Mouse (Mus musculus): Measurements from ENCODE around the gene Hormad1.

DNA sequence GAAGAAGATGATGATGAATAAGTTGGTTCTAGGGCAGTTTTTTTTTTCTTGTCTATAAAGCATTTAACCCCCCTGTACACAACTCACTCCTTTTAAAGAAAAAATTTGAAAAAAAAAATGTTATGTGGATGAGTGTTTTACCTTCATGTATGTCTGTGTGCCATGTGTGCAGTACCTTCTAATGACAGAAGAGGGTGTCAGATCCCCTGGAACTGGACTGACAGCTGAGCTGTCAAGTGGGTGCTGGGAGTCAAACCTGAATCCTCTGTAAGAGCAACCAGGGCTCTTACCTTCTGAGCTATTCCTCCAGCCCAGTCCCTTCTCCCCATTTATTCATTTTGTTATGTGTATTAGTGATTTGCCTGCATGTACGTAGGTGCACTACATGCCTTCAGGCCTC lies 28.5 kb upstream of the Hormad1 start:
- TF ChIP-seq POLR2A (IDR thresholded peaks at IDR 0.05; ENCODE audit: insufficient read length, low read depth) (no peak), USF1 (IDR thresholded peaks at IDR 0.05; ENCODE audit: low read depth) (no peak), TCF12 (IDR thresholded peaks at IDR 0.05; ENCODE audit: insufficient read depth, poor library complexity, severe bottlenecking) (no peak), MAX (IDR thresholded peaks at IDR 0.05; ENCODE audit: low read depth) (no peak), POLR2AphosphoS2 (IDR thresholded peaks at IDR 0.05; ENCODE audit: insufficient read length, low read depth) (no peak), CEBPB (IDR thresholded peaks at IDR 0.05; ENCODE audit: insufficient read depth, poor library complexity, severe bottlenecking) (no peak), MYOD1 (IDR thresholded peaks at IDR 0.05; ENCODE audit: control insufficient read depth in 1 of 3, insufficient read length in 2 of 3, low read depth in 2 of 3) (no peak), MYOG (IDR thresholded peaks at IDR 0.05; ENCODE audit: control insufficient read depth in 1 of 3, insufficient read depth in 1 of 3, insufficient read length in 2 of 3, low read depth in 2 of 3) (no peak), SRF (IDR thresholded peaks at IDR 0.05; ENCODE audit: control insufficient read depth, insufficient read length, low read depth) (no peak), TCF3 (IDR thresholded peaks at IDR 0.05; ENCODE audit: insufficient read length, low read depth) (no peak), E2F4 (IDR thresholded peaks at IDR 0.05; ENCODE audit: insufficient read depth) (no peak), REST (IDR thresholded peaks at IDR 0.05; ENCODE audit: insufficient read depth, insufficient read length) (no peak)

Data from myocyte (in vitro differentiated cells).